Mouse (Mus musculus) ES-Bruce4 (cell line): ENCODE measurements at regions not wholly inside any gene's neighbourhood (a gene's known extent, or its start where the extent isn't known, plus 50 kb on each side); places are given as distances from the start of the nearest gene placed in this dataset.
"Not testable (repeated sequence)": the region's sequence is repeated elsewhere in the genome, so short reads cannot be mapped to it uniquely, and the experiment has no call there.

Source experiments
- H3K27ac ChIP-seq: 2 replicates; pipeline ENCODE4 v1.5.1; 2012; ENCODE audit warnings: low read length, inconsistent platforms; ENCODE audit not compliant: insufficient read depth
- H3K27me3 ChIP-seq: 2 replicates; pipeline ENCODE4 v1.6.1; 2012; ENCODE audit warnings: mild to moderate bottlenecking, low read length, inconsistent platforms; ENCODE audit not compliant: control insufficient read depth, poor library complexity, insufficient read depth, severe bottlenecking
- H3K36me3 ChIP-seq: 2 replicates; pipeline ENCODE4 v1.6.1; 2012; ENCODE audit warnings: inconsistent platforms, mild to moderate bottlenecking, low read length, moderate library complexity; ENCODE audit not compliant: control insufficient read depth, poor library complexity, insufficient read depth, severe bottlenecking
- H3K4me1 ChIP-seq: one replicate; pipeline ENCODE4 v1.8.1; 2011; ENCODE audit warnings: low read length; ENCODE audit not compliant: control insufficient read depth, insufficient read depth
- H3K4me3 ChIP-seq: 2 replicates; pipeline ENCODE4 v1.5.1; 2011; ENCODE audit warnings: low read depth, mild to moderate bottlenecking, low read length
- H3K9ac ChIP-seq: 2 replicates; pipeline ENCODE4 v1.6.1; 2012; ENCODE audit warnings: low read depth, mild to moderate bottlenecking, inconsistent platforms; ENCODE audit not compliant: poor library complexity, severe bottlenecking
- H3K9me3 ChIP-seq: replicated peaks from 2 replicates; pipeline ENCODE4 v1.6.1; 2012; ENCODE audit warnings: mild to moderate bottlenecking, low read length, inconsistent platforms; ENCODE audit not compliant: control insufficient read depth, poor library complexity, insufficient read depth, severe bottlenecking
- CTCF ChIP-seq: IDR thresholded peaks from one replicate; pipeline ENCODE4 v1.8.1; 2011; ENCODE audit warnings: low read depth, low read length
- EP300 ChIP-seq: IDR thresholded peaks from 2 replicates; pipeline ENCODE4 v1.6.1; 2011; ENCODE audit warnings: low read depth, low read length; ENCODE audit not compliant: insufficient read depth
- POLR2A ChIP-seq: IDR thresholded peaks from one replicate; pipeline ENCODE4 v1.8.1; 2011; ENCODE audit warnings: low read length; ENCODE audit not compliant: insufficient read depth

- no peaks in the 10 kb centered on the region; the same call in 1 of the 2 replicates for H3K9me3 ChIP-seq
- H3K9ac ChIP-seq = no peak overlapping the region
- no peaks in the 10 kb centered on the region for H3K27me3 ChIP-seq
- no peaks in the 10 kb centered on the region for H3K4me1 ChIP-seq
- no peak overlapping the region for H3K27ac ChIP-seq
- TF ChIP-seq POLR2A = no peak
- TF ChIP-seq EP300 = no peak
- no peak for TF ChIP-seq CTCF
- H3K36me3 ChIP-seq = no peaks in the 10 kb centered on the region
- no peak overlapping the region for H3K4me3 ChIP-seq
These were observed 130.2 kb upstream of the Rhobtb1 start for GRCm38 (mm10) chr10:69020811-69021743.

GRCm38 (mm10) chr10:69033410-69033809 lies 117.8 kb upstream of the Rhobtb1 start:
- Histone ChIP-seq H3K4me1 (peaks cover 6% of the 10 kb centered on the region), H3K9ac (no peak overlapping the region), H3K4me3 (no peak overlapping the region), H3K27me3 (no peaks in the 10 kb centered on the region), H3K9me3 (peaks cover 13% of the 10 kb centered on the region), H3K27ac (peak overlapping the region; percentile 40; the same call in 1 of the 2 replicates), H3K36me3 (no peaks in the 10 kb centered on the region)
- no peak for TF ChIP-seq CTCF
- no peak for TF ChIP-seq POLR2A
- peak; percentile 98 for TF ChIP-seq EP300

DNA sequence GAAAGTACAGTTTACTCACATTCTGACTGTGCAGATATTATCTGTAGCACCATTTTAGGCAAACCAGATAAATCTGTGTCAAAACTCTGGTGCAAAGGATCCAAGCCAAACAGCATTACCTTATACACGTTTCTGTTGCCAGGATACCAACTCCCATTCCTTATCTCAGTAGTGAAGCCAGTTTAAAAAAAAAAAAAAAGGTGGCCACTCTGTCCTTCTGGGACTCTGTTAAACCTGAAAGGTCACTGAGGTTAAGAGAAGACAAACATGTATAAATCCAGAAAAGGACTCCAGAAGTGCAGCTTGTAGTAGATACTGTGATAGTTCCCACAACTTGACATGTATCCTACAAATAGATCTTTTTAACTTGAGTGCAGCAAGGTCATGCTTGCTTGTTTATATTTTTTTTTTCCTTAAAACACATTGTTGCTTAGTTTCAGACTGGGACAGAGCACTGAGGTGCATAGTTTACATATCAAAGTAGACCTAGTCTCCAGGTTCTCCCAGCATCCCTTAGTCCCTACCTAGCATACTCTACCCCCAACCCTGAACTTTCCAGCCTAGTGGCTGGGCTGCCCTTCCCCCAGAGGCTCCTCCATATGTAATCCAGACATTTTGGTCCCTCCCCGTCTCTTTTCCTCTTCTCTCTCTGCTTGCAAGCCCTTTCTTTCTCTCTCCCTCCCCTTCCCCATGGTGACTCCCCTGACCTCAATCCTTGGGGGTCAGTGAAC lies 116.7 kb upstream of the Rhobtb1 start:
- H3K4me3 ChIP-seq = no peak overlapping the region
- 0 out of 2 replicates have a peak overlapping the region, but pooled peaks have one; percentile 12 for H3K27ac ChIP-seq
- peaks cover 13% of the 10 kb centered on the region for H3K9me3 ChIP-seq
- TF ChIP-seq EP300 (peak; percentile 61; the same call in 1 of the 2 replicates), POLR2A (no peak)
- H3K4me1 ChIP-seq = peaks cover 6% of the 10 kb centered on the region
- no peak overlapping the region for H3K9ac ChIP-seq
- H3K27me3 ChIP-seq = no peaks in the 10 kb centered on the region
- H3K36me3 ChIP-seq = no peaks in the 10 kb centered on the region

GRCm38 (mm10) chr10:69035536-69035935 lies 115.7 kb upstream of the Rhobtb1 start:
- H3K36me3 ChIP-seq, H3K9ac ChIP-seq, H3K27ac ChIP-seq, H3K27me3 ChIP-seq, H3K4me1 ChIP-seq, H3K4me3 ChIP-seq: not testable (repeated sequence)
- H3K9me3 ChIP-seq = peaks cover 13% of the 10 kb centered on the region
- 0 out of 2 replicates have a peak, but pooled peaks have one; percentile 29 for TF ChIP-seq EP300

DNA sequence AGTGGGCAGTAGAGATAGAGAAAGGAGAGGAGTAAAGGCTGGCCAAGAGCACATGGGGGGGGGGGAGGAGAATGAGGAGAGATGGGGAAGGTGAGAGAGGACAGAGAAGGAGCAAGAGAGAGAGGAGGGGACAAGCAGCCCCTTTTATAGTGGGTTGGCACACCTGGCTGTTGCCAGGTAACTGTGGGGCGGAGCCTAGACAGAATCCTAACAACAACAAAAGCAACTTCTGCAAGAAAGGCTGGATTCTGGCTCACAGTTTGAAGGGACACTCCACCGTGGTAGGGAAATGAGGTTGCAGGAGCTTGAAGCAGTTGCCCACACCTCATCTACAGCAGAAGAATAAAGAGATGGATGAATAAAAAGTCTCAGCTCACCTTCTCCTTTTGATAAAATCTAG lies 115.1 kb upstream of the Rhobtb1 start:
- H3K9me3 ChIP-seq = peaks cover 13% of the 10 kb centered on the region
- TF ChIP-seq CTCF (no peak), POLR2A (no peak), EP300 (no peak)
- no peak overlapping the region for H3K9ac ChIP-seq
- peak overlapping the region; percentile 51 for H3K27ac ChIP-seq
- H3K4me3 ChIP-seq = no peak overlapping the region
- H3K4me1 ChIP-seq = peaks cover 6% of the 10 kb centered on the region
- H3K27me3 ChIP-seq = no peaks in the 10 kb centered on the region
- H3K36me3 ChIP-seq = no peaks in the 10 kb centered on the region
